Mouse (Mus musculus): Measurements from ENCODE around the gene Hist1h2ag. TPM values are rescaled to one million over a fixed set of nuclear protein-coding genes. Genes with fewer than 3 reads are reported as not detected.
"Not testable (repeated sequence)": the region's sequence is repeated elsewhere in the genome, so short reads cannot be mapped to it uniquely, and the experiment has no call there.

The Hist1h2ag gene
- polyA plus RNA-seq, 1 experiment from 2014 or later, result 76.5 TPM

DNA sequence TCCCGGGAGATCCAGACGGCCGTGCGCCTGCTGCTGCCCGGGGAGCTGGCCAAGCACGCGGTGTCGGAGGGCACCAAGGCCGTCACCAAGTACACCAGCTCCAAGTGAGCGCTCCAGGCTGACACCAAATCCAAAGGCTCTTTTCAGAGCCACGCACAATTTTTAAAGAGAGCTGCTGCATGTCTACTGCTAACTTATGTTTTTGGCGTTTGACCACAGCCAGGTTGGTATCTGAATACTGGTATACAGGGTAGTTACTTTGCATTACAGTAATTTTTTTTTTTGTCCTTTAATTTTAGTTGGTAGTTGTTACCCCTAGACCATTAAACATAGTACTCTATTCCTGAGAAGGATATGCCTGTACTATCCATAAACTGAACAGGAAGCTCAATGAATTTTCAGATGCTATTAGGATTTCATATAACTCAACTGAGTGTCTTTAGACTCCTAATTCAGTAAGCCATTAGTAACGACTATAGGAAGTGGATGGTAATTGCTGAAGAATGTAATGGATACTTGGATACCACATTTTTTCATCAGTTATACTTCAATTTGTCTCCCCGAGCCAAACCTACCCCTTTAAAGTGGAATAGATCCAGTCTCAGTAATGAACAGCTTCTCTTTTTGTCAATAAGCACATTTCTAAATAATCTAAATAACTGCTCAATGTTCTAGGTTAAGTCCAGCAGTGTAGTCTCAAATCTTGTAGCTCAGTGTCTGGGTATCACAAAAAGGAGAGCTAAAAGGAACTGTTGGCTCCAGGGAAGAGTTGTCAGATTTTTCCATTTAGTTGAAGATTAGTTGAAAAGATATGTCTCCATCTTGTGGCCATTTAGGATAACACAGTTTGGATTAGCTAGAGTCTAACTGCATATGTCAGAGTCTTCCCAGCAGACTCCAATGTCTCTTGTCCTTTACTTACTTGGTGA is 1.0 kb upstream of the Hist1h2ag start:
- no peaks in the 10 kb centered on the region for H3K27me3 ChIP-seq
- peak overlapping the region; percentile 62 for H3K9ac ChIP-seq
- WGBS, result 2% methylated on average over 10 of the region's 14 CpGs

DNA sequence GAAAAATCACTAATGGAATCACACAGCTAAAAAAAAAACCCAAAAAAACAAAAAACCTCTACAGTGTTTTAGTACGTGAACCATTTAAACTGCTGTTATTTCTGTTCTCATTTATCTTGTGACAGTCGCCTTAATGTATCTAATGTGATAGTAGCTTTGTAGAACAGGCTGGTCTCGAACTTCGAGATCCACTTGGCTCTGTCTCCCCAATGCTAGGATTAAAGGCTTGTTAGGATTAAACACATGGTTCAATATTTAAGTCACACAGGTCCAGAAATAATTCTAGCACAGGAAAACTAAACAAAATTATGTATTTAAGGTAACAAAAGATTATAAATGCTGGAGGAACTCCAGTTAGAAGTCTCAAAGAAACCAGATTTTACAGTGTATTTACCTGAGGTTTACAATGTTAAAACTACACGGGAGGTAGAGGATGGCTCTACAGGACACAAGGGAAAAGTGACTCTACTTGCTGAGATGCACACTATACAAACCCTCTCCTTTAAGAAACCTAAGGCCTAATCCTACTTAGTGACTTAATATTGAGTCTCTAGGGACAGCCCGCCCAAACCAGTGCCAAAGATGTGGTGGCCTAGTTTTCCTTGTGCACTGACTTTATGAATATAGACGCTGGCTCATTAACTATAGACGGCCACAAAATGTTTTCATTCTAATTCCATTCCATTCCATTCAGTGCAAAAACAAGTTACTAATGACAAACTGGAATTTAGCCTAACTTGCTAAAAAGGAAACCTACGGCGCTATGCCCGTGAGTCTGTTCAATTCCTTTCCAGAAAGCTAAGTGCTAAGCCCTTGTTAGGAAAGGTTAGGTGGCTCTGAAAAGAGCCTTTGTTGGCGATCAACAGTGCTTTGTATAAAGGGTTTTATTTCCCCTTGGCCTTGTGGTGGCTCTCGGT is 835 bp downstream of the Hist1h2ag start:
- no peaks in the 10 kb centered on the region for H3K9me3 ChIP-seq
- no peaks in the 10 kb centered on the region for H3K27me3 ChIP-seq
- WGBS, result 1% methylated on average over 13 of the region's 13 CpGs
- ATAC-seq (ENCODE audit: low FRiP score, low read depth), result no peak
- peak overlapping the region; percentile 88 for H3K4me2 ChIP-seq (replicated peaks)
- no peaks in the 10 kb centered on the region for H3K36me3 ChIP-seq
- H3K9ac ChIP-seq, result peak overlapping the region; percentile 72
- H3K27ac ChIP-seq, result peak overlapping the region; percentile 96
- peak overlapping the region; percentile 46 for H3K4me3 ChIP-seq
- H3K4me1 ChIP-seq, result peaks cover 27% of the 10 kb centered on the region

More for the DNA sequence above, 1.0 kb upstream of the Hist1h2ag start:
- H3K4me2 ChIP-seq (replicated peaks), result peak overlapping the region; percentile 88
- peaks cover 27% of the 10 kb centered on the region for H3K4me1 ChIP-seq
- H3K27ac ChIP-seq, result peak overlapping the region; percentile 82
- H3K36me3 ChIP-seq, result no peaks in the 10 kb centered on the region
- ATAC-seq (ENCODE audit: low FRiP score, low read depth), result 0 out of 2 replicates have a peak, but pooled peaks have one; percentile 2
- H3K9me3 ChIP-seq, result no peaks in the 10 kb centered on the region
- peak overlapping the region; percentile 43 for H3K4me3 ChIP-seq

DNA sequence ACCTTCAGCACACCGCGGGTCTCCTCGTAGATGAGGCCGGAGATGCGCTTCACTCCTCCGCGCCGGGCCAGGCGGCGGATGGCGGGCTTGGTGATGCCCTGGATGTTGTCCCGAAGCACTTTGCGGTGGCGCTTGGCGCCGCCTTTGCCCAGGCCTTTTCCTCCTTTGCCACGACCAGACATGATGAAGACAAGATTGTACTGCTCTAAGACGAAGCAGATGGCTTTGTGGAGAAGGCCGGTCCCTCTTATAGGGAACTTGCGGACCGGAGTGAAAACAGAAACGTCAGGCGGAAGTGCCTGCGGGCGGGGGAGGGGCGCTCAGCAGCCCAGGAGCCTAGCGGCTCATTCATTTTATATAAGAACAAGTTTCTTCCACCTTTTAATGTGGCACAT is 1.6 kb downstream of the Hist1h2ag start, which contains the start of gene Hist1h4i:
Gene Hist1h4i (minus strand): TSS at position 221 of the 395 bp plus-strand sequence.
- not testable (repeated sequence) for H3K36me3 ChIP-seq, H3K9me3 ChIP-seq, H3K27me3 ChIP-seq
- H3K27ac ChIP-seq, result peak within 1 kb of the TSS; percentile 96
- WGBS, result 0% methylated on average over 16 of the region's 27 CpGs
- H3K4me2 ChIP-seq (replicated peaks), result peak within 1 kb of the TSS; percentile 88
- H3K9ac ChIP-seq, result peak within 1 kb of the TSS; percentile 76
- ATAC-seq (ENCODE audit: low FRiP score, low read depth), result peak; percentile 65
- peaks cover 35% of the 10 kb centered on the region for H3K4me1 ChIP-seq
- H3K4me3 ChIP-seq, result peak within 1 kb of the TSS; percentile 51

DNA sequence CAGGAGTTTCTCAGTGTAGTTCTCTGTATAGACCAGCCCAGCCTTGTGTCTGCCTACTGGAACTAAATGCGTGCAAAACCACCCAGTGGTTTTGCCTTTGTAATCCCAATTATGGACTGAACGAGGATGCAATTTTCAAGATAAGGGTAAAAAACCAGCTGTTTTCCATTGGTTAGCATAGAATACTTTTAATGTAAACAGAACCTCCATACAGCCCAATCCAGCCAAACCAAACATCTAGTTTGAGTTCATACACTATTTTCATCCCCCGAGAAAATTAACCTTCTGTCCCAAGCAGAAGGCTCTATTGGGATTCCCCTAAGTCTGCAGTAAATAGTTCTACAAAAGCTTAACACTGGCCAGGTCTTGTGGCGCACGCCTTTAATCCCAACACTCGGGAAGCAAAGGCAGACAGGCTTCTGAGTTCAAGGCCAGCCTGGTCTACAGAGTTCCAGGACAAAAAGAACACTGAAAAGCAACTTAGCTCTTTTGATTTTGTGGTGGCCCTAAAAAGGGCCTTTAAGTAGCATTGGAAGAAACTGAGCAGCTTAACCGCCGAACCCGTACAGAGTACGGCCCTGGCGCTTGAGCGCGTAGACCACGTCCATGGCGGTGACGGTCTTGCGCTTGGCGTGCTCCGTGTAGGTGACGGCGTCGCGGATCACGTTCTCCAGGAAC is 2.1 kb downstream of the Hist1h2ag start:
- no peaks in the 10 kb centered on the region for H3K9me3 ChIP-seq
- H3K9ac ChIP-seq, result peak overlapping the region; percentile 76
- H3K4me2 ChIP-seq (replicated peaks), result peak overlapping the region; percentile 88
- peak overlapping the region; percentile 96 for H3K27ac ChIP-seq
- peak overlapping the region; percentile 51 for H3K4me3 ChIP-seq
- ATAC-seq (ENCODE audit: low FRiP score, low read depth), result peak; percentile 9
- H3K27me3 ChIP-seq, result no peaks in the 10 kb centered on the region
- H3K4me1 ChIP-seq, result peaks cover 36% of the 10 kb centered on the region
- WGBS, result under 1% methylated on average over 19 of the region's 24 CpGs
- H3K36me3 ChIP-seq, result no peaks in the 10 kb centered on the region

DNA sequence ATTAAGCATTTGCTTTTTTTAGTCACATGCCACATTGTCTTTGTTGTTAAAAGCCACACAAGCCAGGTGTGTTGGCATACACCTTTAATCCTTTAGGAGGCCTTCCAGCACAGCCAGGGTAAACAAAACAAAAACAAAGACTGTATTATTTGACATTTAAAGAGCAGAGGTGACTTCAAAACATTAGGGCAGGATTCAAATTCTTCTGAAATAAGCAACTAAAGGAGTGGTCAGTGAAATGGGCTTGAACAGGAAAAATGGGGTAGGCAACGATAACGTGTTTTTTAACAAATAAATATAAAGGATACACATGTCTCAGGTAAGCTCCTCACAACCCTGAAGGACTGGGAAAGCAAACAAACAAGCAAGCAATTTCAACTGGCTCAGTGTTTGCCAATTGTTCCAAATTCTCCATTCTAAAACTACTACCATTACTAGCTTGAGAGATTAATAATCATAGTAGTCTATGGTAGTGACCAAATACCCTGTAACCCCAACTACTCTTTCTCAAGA is 2.7 kb downstream of the Hist1h2ag start:
- H3K27ac ChIP-seq, result peak overlapping the region; percentile 96
- H3K9ac ChIP-seq, result peak overlapping the region; percentile 76
- peak overlapping the region; percentile 51 for H3K4me3 ChIP-seq
- H3K9me3 ChIP-seq, result no peaks in the 10 kb centered on the region
- WGBS, result 7% methylated on average over 2 of the region's 2 CpGs
- no peak for ATAC-seq (ENCODE audit: low FRiP score, low read depth)
- H3K36me3 ChIP-seq, result no peaks in the 10 kb centered on the region
- peaks cover 36% of the 10 kb centered on the region for H3K4me1 ChIP-seq
- H3K4me2 ChIP-seq (replicated peaks), result peak overlapping the region; percentile 88
- H3K27me3 ChIP-seq, result no peaks in the 10 kb centered on the region

DNA sequence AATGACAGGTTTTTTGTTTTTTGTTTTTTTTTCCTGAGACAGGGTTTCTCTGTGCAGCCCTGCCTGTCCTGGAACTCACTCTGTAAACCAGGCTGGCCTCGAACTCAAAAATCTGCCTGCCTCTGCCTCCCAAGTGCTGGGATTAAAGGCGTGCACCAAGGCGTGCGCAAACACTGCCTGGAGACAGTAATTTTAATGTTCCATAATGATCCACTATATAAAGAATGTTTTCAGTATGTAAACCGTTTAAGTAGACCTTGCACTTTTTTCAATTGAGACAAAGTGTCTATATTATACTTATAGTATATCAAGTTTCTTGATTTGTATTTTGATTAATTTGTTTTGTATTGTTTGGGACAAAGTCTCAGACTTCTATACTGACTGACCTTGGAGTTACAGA is 3.4 kb downstream of the Hist1h2ag start:
- Histone ChIP-seq H3K36me3 (no peaks in the 10 kb centered on the region), H3K4me3 (no peak overlapping the region), H3K4me2 (replicated peaks) (peak overlapping the region; percentile 88; the same call in 1 of the 2 replicates), H3K4me1 (peaks cover 35% of the 10 kb centered on the region), H3K9ac (no peak overlapping the region), H3K27ac (no peak overlapping the region), H3K9me3 (no peaks in the 10 kb centered on the region), H3K27me3 (no peaks in the 10 kb centered on the region)
- WGBS, result 69% methylated on average over 5 of the region's 5 CpGs
- no peak for ATAC-seq (ENCODE audit: low FRiP score, low read depth)

DNA sequence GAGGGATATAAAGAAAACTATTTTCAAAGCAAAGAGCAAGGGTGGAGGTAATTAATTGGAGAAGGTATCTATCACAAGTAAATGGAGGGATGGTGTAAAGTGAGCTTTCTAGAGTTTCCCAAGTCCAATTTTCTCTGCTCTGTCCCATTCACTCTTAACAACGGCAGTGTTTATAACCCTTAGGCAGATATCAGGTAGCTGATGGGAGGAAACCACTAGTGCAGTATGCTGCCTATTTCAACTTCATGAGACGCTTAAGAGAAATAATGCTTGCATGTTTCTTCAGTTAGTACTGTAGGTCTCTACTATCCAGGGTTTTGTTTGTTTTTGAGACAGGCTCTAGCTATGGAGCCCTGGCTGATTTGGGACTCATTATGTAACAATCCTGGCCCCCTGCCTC is 5.3 kb downstream of the Hist1h2ag start:
- Histone ChIP-seq H3K36me3 (no peaks in the 10 kb centered on the region), H3K4me3 (no peak overlapping the region), H3K4me2 (replicated peaks) (peak overlapping the region; percentile 79), H3K4me1 (peaks cover 41% of the 10 kb centered on the region), H3K27ac (peak overlapping the region; percentile 28; the same call in 1 of the 2 replicates), H3K27me3 (no peaks in the 10 kb centered on the region), H3K9me3 (no peaks in the 10 kb centered on the region), H3K9ac (0 out of 2 replicates have a peak overlapping the region, but pooled peaks have one; percentile 25)
- 57% methylated on average over 2 of the region's 2 CpGs for WGBS
- no peak for ATAC-seq (ENCODE audit: low FRiP score, low read depth)

DNA sequence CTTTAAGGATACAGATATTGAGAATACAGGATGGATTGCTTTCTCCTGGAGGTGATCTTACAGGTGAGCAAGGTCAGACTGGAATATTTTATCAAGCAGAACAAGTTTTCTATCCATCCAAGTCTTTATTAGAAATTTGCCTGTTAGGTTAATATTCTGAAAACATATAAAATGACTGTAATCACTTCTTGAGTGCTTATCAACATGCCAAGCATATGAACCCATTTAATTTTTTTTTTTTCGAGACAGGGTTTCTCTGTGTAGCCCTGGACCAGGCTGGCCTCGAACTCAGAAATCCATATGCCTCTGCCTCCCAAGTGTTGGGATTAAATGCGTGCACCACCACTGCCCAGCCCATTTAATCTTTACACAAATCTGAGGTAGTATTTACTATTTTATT is 5.8 kb downstream of the Hist1h2ag start:
- no peaks in the 10 kb centered on the region for H3K9me3 ChIP-seq
- ATAC-seq (ENCODE audit: low FRiP score, low read depth), result no peak
- peak overlapping the region; percentile 90 for H3K27ac ChIP-seq
- H3K4me1 ChIP-seq, result peaks cover 38% of the 10 kb centered on the region
- no peaks in the 10 kb centered on the region for H3K27me3 ChIP-seq
- peak overlapping the region; percentile 69 for H3K9ac ChIP-seq
- peak overlapping the region; percentile 46 for H3K4me3 ChIP-seq
- H3K36me3 ChIP-seq, result no peaks in the 10 kb centered on the region
- H3K4me2 ChIP-seq (replicated peaks), result peak overlapping the region; percentile 79
- WGBS, result 59% methylated on average over 3 of the region's 3 CpGs

DNA sequence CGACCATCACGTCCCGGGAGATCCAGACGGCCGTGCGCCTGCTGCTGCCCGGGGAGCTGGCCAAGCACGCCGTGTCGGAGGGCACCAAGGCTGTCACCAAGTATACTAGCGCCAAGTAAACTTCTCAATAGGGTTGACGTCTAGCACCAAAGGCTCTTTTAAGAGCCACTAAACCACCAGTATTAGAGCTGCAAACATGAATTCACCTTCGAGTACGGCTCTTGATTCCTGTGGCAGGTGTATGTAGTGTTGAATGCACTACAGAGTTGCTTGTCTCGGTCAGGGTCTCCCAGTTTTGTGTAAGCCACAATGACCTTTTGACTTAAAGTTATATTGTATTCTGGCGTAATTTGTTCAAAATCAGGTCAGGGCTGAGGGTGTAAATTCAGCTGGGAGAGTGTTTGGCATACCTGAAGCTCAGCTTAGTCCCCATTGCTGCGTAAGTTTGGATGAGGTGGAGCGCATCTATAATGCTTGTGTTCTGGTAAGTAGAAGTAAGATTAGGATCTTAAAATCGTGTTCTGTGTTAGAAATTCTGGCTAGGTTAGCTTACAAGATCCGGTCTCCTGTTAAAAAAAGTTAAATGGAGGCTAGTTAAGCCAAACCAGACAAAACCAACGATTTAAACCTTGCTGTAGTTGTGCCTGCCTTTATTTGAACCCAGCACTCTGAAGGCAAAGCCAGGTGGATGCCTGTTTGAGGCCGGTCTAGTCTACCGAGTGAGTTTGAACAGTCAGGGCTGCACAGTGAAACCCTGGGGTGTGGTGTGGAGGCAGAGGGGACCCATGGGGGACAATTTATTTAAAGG is 6.4 kb downstream of the Hist1h2ag start:
- WGBS, result 3% methylated on average over 22 of the region's 23 CpGs
- no peak; the same call in 1 of the 2 replicates for ATAC-seq (ENCODE audit: low FRiP score, low read depth)
- peak overlapping the region; percentile 90 for H3K27ac ChIP-seq

DNA sequence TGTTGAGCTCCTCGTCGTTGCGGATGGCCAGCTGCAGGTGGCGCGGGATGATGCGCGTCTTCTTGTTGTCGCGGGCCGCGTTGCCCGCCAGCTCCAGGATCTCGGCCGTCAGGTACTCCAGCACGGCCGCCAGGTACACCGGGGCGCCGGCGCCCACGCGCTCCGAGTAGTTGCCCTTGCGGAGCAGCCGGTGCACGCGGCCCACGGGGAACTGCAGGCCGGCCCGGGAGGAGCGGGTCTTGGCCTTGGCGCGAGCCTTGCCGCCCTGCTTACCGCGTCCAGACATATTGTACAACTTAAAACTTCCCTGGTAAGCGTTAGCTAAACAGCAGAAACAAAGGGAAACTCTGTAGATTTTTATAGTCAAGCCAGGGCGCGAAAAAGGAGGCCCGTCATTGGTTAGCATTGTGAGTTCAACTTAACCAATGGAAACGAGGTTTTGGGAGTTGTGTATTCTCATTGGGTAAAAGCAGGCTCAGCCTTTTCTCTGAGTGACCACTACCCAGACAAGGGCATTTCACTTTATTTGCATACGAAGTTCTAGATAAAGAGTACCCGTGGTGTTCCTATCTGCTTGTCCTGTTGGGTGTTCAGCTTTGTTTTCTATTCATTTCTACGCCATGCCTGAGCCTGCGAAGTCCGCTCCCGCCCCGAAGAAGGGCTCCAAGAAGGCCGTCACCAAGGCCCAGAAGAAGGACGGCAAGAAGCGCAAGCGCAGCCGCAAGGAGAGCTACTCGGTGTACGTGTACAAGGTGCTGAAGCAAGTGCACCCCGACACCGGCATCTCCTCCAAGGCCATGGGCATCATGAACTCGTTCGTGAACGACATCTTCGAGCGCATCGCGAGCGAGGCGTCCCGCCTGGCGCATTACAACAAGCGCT is 7.2 kb downstream of the Hist1h2ag start, which contains the start of the genes Hist1h2ah and Hist1h2bk:
Gene Hist1h2ah (minus strand): TSS at position 302 of the 882 bp plus-strand sequence.
Gene Hist1h2bk (plus strand): TSS at position 604 of the 882 bp plus-strand sequence.
- not testable (repeated sequence) for H3K9me3 ChIP-seq, H3K27me3 ChIP-seq, H3K36me3 ChIP-seq
- Histone ChIP-seq H3K4me1 (peaks cover 31% of the 10 kb centered on the region), H3K9ac (peak within 1 kb of the TSS; percentile 69), H3K4me3 (peak within 1 kb of the TSS; percentile 46), H3K4me2 (replicated peaks) (peak within 1 kb of the TSS; percentile 79), H3K27ac (peak within 1 kb of the TSS; percentile 90)
- ATAC-seq (ENCODE audit: low FRiP score, low read depth), result peak; percentile 98
- under 1% methylated on average over 23 of the region's 69 CpGs for whole genome bisulfite sequencing

More for the DNA sequence above, 6.4 kb downstream of the Hist1h2ag start:
- Histone ChIP-seq H3K4me3 (peak overlapping the region; percentile 46), H3K4me2 (replicated peaks) (peak overlapping the region; percentile 79), H3K9ac (peak overlapping the region; percentile 69), H3K27me3 (no peaks in the 10 kb centered on the region), H3K9me3 (no peaks in the 10 kb centered on the region), H3K36me3 (no peaks in the 10 kb centered on the region), H3K4me1 (peaks cover 33% of the 10 kb centered on the region)

Data from limb, embryonic 13.5 days (tissue).